Mouse (Mus musculus): ENCODE data around the gene Ptpn1. TPM values are rescaled to one million over a fixed set of nuclear protein-coding genes. Genes with fewer than 3 reads are reported as not detected.

Gene Ptpn1
- polyA plus RNA-seq, 1 experiment from 2014 or later = 59.5 TPM

- Histone ChIP-seq H3K9me3 (replicated peaks) (no peaks in the 10 kb centered on the region), H3K4me3 (no peak overlapping the region), H3K4me1 (replicated peaks) (peaks cover 79% of the 10 kb centered on the region), H3K4me2 (no peak overlapping the region), H3K36me3 (no peaks in the 10 kb centered on the region; the same call in 1 of the 2 replicates), H3K9ac (no peak overlapping the region), H3K27me3 (replicated peaks) (no peaks in the 10 kb centered on the region), H3K27ac (ENCODE audit: poor library complexity, severe bottlenecking) (no peak overlapping the region)
- WGBS = 74% methylated on average over 6 of the region's 6 CpGs
- ATAC-seq (ENCODE audit: insufficient number of reproducible peaks, low FRiP score) = no peak
Observed at GRCm38 (mm10) chr2:167948047-167948446, 16.2 kb downstream of the Ptpn1 start.

- H3K9ac ChIP-seq = peak overlapping the region; percentile 29; the same call in 1 of the 2 replicates
- H3K27ac ChIP-seq (ENCODE audit: poor library complexity, severe bottlenecking) = peak overlapping the region; percentile 26; the same call in 1 of the 2 replicates
- no peak for ATAC-seq (ENCODE audit: insufficient number of reproducible peaks, low FRiP score)
- no peak overlapping the region for H3K4me2 ChIP-seq
- H3K27me3 ChIP-seq (replicated peaks) = no peaks in the 10 kb centered on the region
- H3K4me1 ChIP-seq (replicated peaks) = peaks cover 78% of the 10 kb centered on the region
- WGBS = 71% methylated on average over 13 of the region's 13 CpGs
- H3K4me3 ChIP-seq = no peak overlapping the region
- H3K36me3 ChIP-seq = no peaks in the 10 kb centered on the region; the same call in 1 of the 2 replicates
- no peaks in the 10 kb centered on the region for H3K9me3 ChIP-seq (replicated peaks)
Observed at GRCm38 (mm10) chr2:167948557-167948956, 16.7 kb downstream of the Ptpn1 start.

- H3K27me3 ChIP-seq (replicated peaks) = no peaks in the 10 kb centered on the region
- H3K4me1 ChIP-seq (replicated peaks) = peaks cover 76% of the 10 kb centered on the region
- H3K27ac ChIP-seq (ENCODE audit: poor library complexity, severe bottlenecking) = peak overlapping the region; percentile 26
- H3K36me3 ChIP-seq = no peaks in the 10 kb centered on the region; the same call in 1 of the 2 replicates
- 33% methylated on average over 6 of the region's 6 CpGs for WGBS
- H3K4me2 ChIP-seq = no peak overlapping the region
- no peak overlapping the region for H3K4me3 ChIP-seq
- ATAC-seq (ENCODE audit: insufficient number of reproducible peaks, low FRiP score) = no peak
- H3K9me3 ChIP-seq (replicated peaks) = no peaks in the 10 kb centered on the region
- peak overlapping the region; percentile 29; the same call in 1 of the 2 replicates for H3K9ac ChIP-seq
Observed at GRCm38 (mm10) chr2:167949250-167949649, 17.4 kb downstream of the Ptpn1 start.

GRCm38 (mm10) chr2:167949808-167950207 is 18.0 kb downstream of the Ptpn1 start:
- Histone ChIP-seq H3K27ac (ENCODE audit: poor library complexity, severe bottlenecking) (no peak overlapping the region), H3K36me3 (no peaks in the 10 kb centered on the region; the same call in 1 of the 2 replicates), H3K4me1 (replicated peaks) (peaks cover 73% of the 10 kb centered on the region), H3K4me2 (no peak overlapping the region), H3K9me3 (replicated peaks) (no peaks in the 10 kb centered on the region), H3K4me3 (no peak overlapping the region), H3K9ac (no peak overlapping the region), H3K27me3 (replicated peaks) (no peaks in the 10 kb centered on the region)
- no peak for ATAC-seq (ENCODE audit: insufficient number of reproducible peaks, low FRiP score)
- WGBS = 56% methylated on average over 2 of the region's 2 CpGs

GRCm38 (mm10) chr2:167950681-167951080 is 18.8 kb downstream of the Ptpn1 start:
- Histone ChIP-seq H3K27me3 (replicated peaks) (no peaks in the 10 kb centered on the region), H3K9me3 (replicated peaks) (no peaks in the 10 kb centered on the region), H3K4me1 (replicated peaks) (peaks cover 66% of the 10 kb centered on the region), H3K4me2 (no peak overlapping the region), H3K36me3 (no peaks in the 10 kb centered on the region; the same call in 1 of the 2 replicates), H3K9ac (no peak overlapping the region), H3K27ac (ENCODE audit: poor library complexity, severe bottlenecking) (no peak overlapping the region), H3K4me3 (no peak overlapping the region)
- no peak for ATAC-seq (ENCODE audit: insufficient number of reproducible peaks, low FRiP score)
- 90% methylated on average over 6 of the region's 6 CpGs for whole genome bisulfite sequencing

GRCm38 (mm10) chr2:167951301-167952211 is 19.7 kb downstream of the Ptpn1 start:
- H3K27ac ChIP-seq (ENCODE audit: poor library complexity, severe bottlenecking) = no peak overlapping the region
- WGBS = 75% methylated on average over 13 of the region's 13 CpGs

GRCm38 (mm10) chr2:167953819-167954218 is 22.0 kb downstream of the Ptpn1 start:
- no peak overlapping the region for H3K27ac ChIP-seq (ENCODE audit: poor library complexity, severe bottlenecking)
- H3K9ac ChIP-seq = no peak overlapping the region
- no peaks in the 10 kb centered on the region for H3K27me3 ChIP-seq (replicated peaks)
- 74% methylated on average over 10 of the region's 10 CpGs for WGBS
- no peak overlapping the region for H3K4me2 ChIP-seq
- H3K4me1 ChIP-seq (replicated peaks) = peaks cover 66% of the 10 kb centered on the region
- H3K9me3 ChIP-seq (replicated peaks) = no peaks in the 10 kb centered on the region
- ATAC-seq (ENCODE audit: insufficient number of reproducible peaks, low FRiP score) = no peak
- no peaks in the 10 kb centered on the region; the same call in 1 of the 2 replicates for H3K36me3 ChIP-seq
- H3K4me3 ChIP-seq = no peak overlapping the region

More at GRCm38 (mm10) chr2:167951301-167952211, 19.7 kb downstream of the Ptpn1 start:
- Histone ChIP-seq H3K27me3 (replicated peaks) (no peaks in the 10 kb centered on the region), H3K9ac (no peak overlapping the region), H3K4me3 (no peak overlapping the region), H3K4me2 (no peak overlapping the region), H3K9me3 (replicated peaks) (no peaks in the 10 kb centered on the region), H3K36me3 (no peaks in the 10 kb centered on the region; the same call in 1 of the 2 replicates), H3K4me1 (replicated peaks) (peaks cover 65% of the 10 kb centered on the region)
- ATAC-seq (ENCODE audit: insufficient number of reproducible peaks, low FRiP score) = no peak

GRCm38 (mm10) chr2:167954928-167955327 is 23.1 kb downstream of the Ptpn1 start:
- Histone ChIP-seq H3K36me3 (no peaks in the 10 kb centered on the region; the same call in 1 of the 2 replicates), H3K27me3 (replicated peaks) (no peaks in the 10 kb centered on the region), H3K27ac (ENCODE audit: poor library complexity, severe bottlenecking) (no peak overlapping the region), H3K4me3 (no peak overlapping the region), H3K9me3 (replicated peaks) (no peaks in the 10 kb centered on the region), H3K4me1 (replicated peaks) (peaks cover 66% of the 10 kb centered on the region), H3K4me2 (no peak overlapping the region), H3K9ac (no peak overlapping the region)
- ATAC-seq (ENCODE audit: insufficient number of reproducible peaks, low FRiP score) = no peak
- 72% methylated on average over 7 of the region's 7 CpGs for WGBS

- Histone ChIP-seq H3K4me1 (replicated peaks) (peaks cover 75% of the 10 kb centered on the region), H3K9ac (no peak overlapping the region), H3K4me3 (no peak overlapping the region), H3K27ac (ENCODE audit: poor library complexity, severe bottlenecking) (peak overlapping the region; percentile 71; the same call in 1 of the 2 replicates), H3K4me2 (no peak overlapping the region), H3K36me3 (no peaks in the 10 kb centered on the region; the same call in 1 of the 2 replicates), H3K27me3 (replicated peaks) (no peaks in the 10 kb centered on the region), H3K9me3 (replicated peaks) (no peaks in the 10 kb centered on the region)
- ATAC-seq (ENCODE audit: insufficient number of reproducible peaks, low FRiP score) = no peak
- 92% methylated on average over 1 of the region's 1 CpGs for WGBS
Observed at GRCm38 (mm10) chr2:167957539-167957938, 25.7 kb downstream of the Ptpn1 start.

GRCm38 (mm10) chr2:167958082-167958788 is 26.4 kb downstream of the Ptpn1 start:
- H3K4me3 ChIP-seq = no peak overlapping the region
- H3K9ac ChIP-seq = 0 out of 2 replicates have a peak overlapping the region, but pooled peaks have one; percentile 13
- peaks cover 77% of the 10 kb centered on the region for H3K4me1 ChIP-seq (replicated peaks)
- WGBS = 24% methylated on average over 5 of the region's 5 CpGs
- no peaks in the 10 kb centered on the region for H3K36me3 ChIP-seq
- ATAC-seq (ENCODE audit: insufficient number of reproducible peaks, low FRiP score) = no peak
- H3K4me2 ChIP-seq = no peak overlapping the region
- no peaks in the 10 kb centered on the region for H3K27me3 ChIP-seq (replicated peaks)
- H3K27ac ChIP-seq (ENCODE audit: poor library complexity, severe bottlenecking) = peak overlapping the region; percentile 71
- H3K9me3 ChIP-seq (replicated peaks) = no peaks in the 10 kb centered on the region

GRCm38 (mm10) chr2:167958843-167959242 is 27.0 kb downstream of the Ptpn1 start:
- H3K27me3 ChIP-seq (replicated peaks) = no peaks in the 10 kb centered on the region
- H3K9ac ChIP-seq = 0 out of 2 replicates have a peak overlapping the region, but pooled peaks have one; percentile 13
- peak overlapping the region; percentile 34 for H3K4me2 ChIP-seq
- H3K4me3 ChIP-seq = no peak overlapping the region
- H3K36me3 ChIP-seq = peaks cover under 1% of the 10 kb centered on the region
- 35% methylated on average over 4 of the region's 4 CpGs for WGBS
- H3K9me3 ChIP-seq (replicated peaks) = no peaks in the 10 kb centered on the region
- 0 out of 2 replicates have a peak, but pooled peaks have one; percentile 42 for ATAC-seq (ENCODE audit: insufficient number of reproducible peaks, low FRiP score)
- peaks cover 78% of the 10 kb centered on the region for H3K4me1 ChIP-seq (replicated peaks)
- peak overlapping the region; percentile 71 for H3K27ac ChIP-seq (ENCODE audit: poor library complexity, severe bottlenecking)
